Mouse (Mus musculus): ENCODE results near the gene March2.

DNA sequence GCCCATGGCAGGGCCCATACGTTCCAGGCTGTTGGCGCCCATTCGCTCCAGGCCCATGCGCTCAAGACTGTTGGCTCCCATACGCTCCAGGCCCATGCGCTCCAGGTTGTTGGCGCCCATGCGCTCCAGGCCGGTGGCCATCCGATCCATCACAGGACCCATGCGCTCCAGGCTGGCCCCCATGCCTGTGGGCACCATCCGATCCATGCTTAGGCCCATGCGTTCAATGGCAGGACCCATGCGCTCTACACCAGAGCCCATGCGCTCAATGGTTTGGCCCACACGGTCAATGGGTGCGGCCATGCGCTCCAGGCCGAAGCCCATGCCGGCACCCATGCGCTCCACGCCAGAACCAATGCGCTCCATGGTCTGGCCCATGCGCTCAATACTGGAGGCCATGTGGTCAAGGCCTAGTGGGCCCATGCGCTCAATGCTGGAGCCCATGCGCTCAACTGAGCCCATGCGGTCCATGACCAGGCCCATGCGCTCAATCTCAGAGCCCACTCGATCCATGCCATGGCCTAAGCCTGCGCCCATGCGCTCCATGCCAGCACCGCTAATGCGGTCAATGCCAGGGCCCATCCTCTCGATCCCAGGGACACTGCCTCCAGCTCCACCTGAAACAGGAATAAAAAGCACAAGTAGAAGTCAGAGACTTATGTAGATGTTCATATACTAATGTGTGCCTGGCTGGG is 68.5 kb downstream of the March2 start:
- TF ChIP-seq POLR2A (IDR thresholded peaks at IDR 0.05; ENCODE audit: low read depth, low read length) (no peak), CTCF (IDR thresholded peaks at IDR 0.05; ENCODE audit: extremely low read depth, insufficient read depth, insufficient read length, insufficient replicate concordance) (no peak)

Data from spleen, adult 2 months (tissue).